Mouse (Mus musculus): ENCODE measurements around the gene Dmrtc2. TPM values are rescaled to one million over a fixed set of nuclear protein-coding genes. Genes with fewer than 3 reads are reported as not detected.

Dmrtc2 gene
- polyA plus RNA-seq, 1 experiment from 2014 or later: not detected

GRCm38 (mm10) chr7:24884693-24885291, 14.9 kb downstream of the Dmrtc2 start:
- Histone ChIP-seq H3K4me1 (ENCODE audit: control insufficient read depth, insufficient read depth, low read length) (peaks cover 22% of the 10 kb centered on the region), H3K4me2 (ENCODE audit: low read depth, low read length) (peak overlapping the region; percentile 80), H3K9me3 (replicated peaks; ENCODE audit: control insufficient read depth, low read length) (no peaks in the 10 kb centered on the region), H3K27me3 (ENCODE audit: control insufficient read depth, insufficient read depth, low read length) (no peaks in the 10 kb centered on the region), H3K9ac (ENCODE audit: low read length) (peak overlapping the region; percentile 100), H3K27ac (ENCODE audit: low read length) (peak overlapping the region; percentile 89), H3K36me3 (ENCODE audit: control insufficient read depth, insufficient read depth, low read length) (peaks cover 17% of the 10 kb centered on the region), H3K4me3 (replicated peaks; ENCODE audit: low read length) (peak overlapping the region; percentile 98)
- under 1% methylated on average over 47 of the region's 47 CpGs for WGBS
- no peak for ATAC-seq (ENCODE audit: insufficient read depth, low FRiP score)

- Histone ChIP-seq H3K9me3 (replicated peaks; ENCODE audit: control insufficient read depth, low read length) (no peaks in the 10 kb centered on the region), H3K4me1 (ENCODE audit: control insufficient read depth, insufficient read depth, low read length) (peaks cover 22% of the 10 kb centered on the region), H3K27ac (ENCODE audit: low read length) (peak overlapping the region; percentile 89), H3K4me3 (replicated peaks; ENCODE audit: low read length) (peak overlapping the region; percentile 98), H3K9ac (ENCODE audit: low read length) (peak overlapping the region; percentile 100), H3K36me3 (ENCODE audit: control insufficient read depth, insufficient read depth, low read length) (peaks cover 21% of the 10 kb centered on the region), H3K4me2 (ENCODE audit: low read depth, low read length) (peak overlapping the region; percentile 80), H3K27me3 (ENCODE audit: control insufficient read depth, insufficient read depth, low read length) (no peaks in the 10 kb centered on the region)
- WGBS: 24% methylated on average over 12 of the region's 12 CpGs
- ATAC-seq (ENCODE audit: insufficient read depth, low FRiP score): no peak
Observed at GRCm38 (mm10) chr7:24885468-24886307, 15.8 kb downstream of the Dmrtc2 start.

- peak overlapping the region; percentile 100 for H3K9ac ChIP-seq (ENCODE audit: low read length)
- H3K27me3 ChIP-seq (ENCODE audit: control insufficient read depth, insufficient read depth, low read length): no peaks in the 10 kb centered on the region
- H3K27ac ChIP-seq (ENCODE audit: low read length): no peak overlapping the region
- H3K4me3 ChIP-seq (replicated peaks; ENCODE audit: low read length): peak overlapping the region; percentile 98
- H3K9me3 ChIP-seq (replicated peaks; ENCODE audit: control insufficient read depth, low read length): no peaks in the 10 kb centered on the region
- no peak for ATAC-seq (ENCODE audit: insufficient read depth, low FRiP score)
- H3K36me3 ChIP-seq (ENCODE audit: control insufficient read depth, insufficient read depth, low read length): peaks cover 21% of the 10 kb centered on the region
- peaks cover 22% of the 10 kb centered on the region for H3K4me1 ChIP-seq (ENCODE audit: control insufficient read depth, insufficient read depth, low read length)
- peak overlapping the region; percentile 80 for H3K4me2 ChIP-seq (ENCODE audit: low read depth, low read length)
- WGBS: 51% methylated on average over 4 of the region's 4 CpGs
Observed at GRCm38 (mm10) chr7:24886308-24886633, 16.4 kb downstream of the Dmrtc2 start.

- peak overlapping the region; percentile 100 for H3K9ac ChIP-seq (ENCODE audit: low read length)
- peaks cover 22% of the 10 kb centered on the region for H3K4me1 ChIP-seq (ENCODE audit: control insufficient read depth, insufficient read depth, low read length)
- H3K4me2 ChIP-seq (ENCODE audit: low read depth, low read length): peak overlapping the region; percentile 80; the same call in 1 of the 2 replicates
- H3K36me3 ChIP-seq (ENCODE audit: control insufficient read depth, insufficient read depth, low read length): peaks cover 21% of the 10 kb centered on the region
- no peaks in the 10 kb centered on the region for H3K27me3 ChIP-seq (ENCODE audit: control insufficient read depth, insufficient read depth, low read length)
- no peak overlapping the region for H3K27ac ChIP-seq (ENCODE audit: low read length)
- no peak for ATAC-seq (ENCODE audit: insufficient read depth, low FRiP score)
- H3K9me3 ChIP-seq (replicated peaks; ENCODE audit: control insufficient read depth, low read length): no peaks in the 10 kb centered on the region
- peak overlapping the region; percentile 98; the same call in 1 of the 2 replicates for H3K4me3 ChIP-seq (replicated peaks; ENCODE audit: low read length)
- 61% methylated on average over 4 of the region's 4 CpGs for WGBS
Observed at GRCm38 (mm10) chr7:24887096-24887495, 17.2 kb downstream of the Dmrtc2 start.

GRCm38 (mm10) chr7:24889431-24890220, 19.8 kb downstream of the Dmrtc2 start:
- H3K4me3 ChIP-seq (replicated peaks; ENCODE audit: low read length): no peak overlapping the region
- H3K9me3 ChIP-seq (replicated peaks; ENCODE audit: control insufficient read depth, low read length): no peaks in the 10 kb centered on the region
- 0 out of 2 replicates have a peak overlapping the region, but pooled peaks have one; percentile 34 for H3K27ac ChIP-seq (ENCODE audit: low read length)
- no peak for ATAC-seq (ENCODE audit: insufficient read depth, low FRiP score)
- WGBS: 76% methylated on average over 6 of the region's 6 CpGs
- H3K36me3 ChIP-seq (ENCODE audit: control insufficient read depth, insufficient read depth, low read length): peaks cover 21% of the 10 kb centered on the region
- peak overlapping the region; percentile 10; the same call in 1 of the 2 replicates for H3K9ac ChIP-seq (ENCODE audit: low read length)
- no peaks in the 10 kb centered on the region for H3K27me3 ChIP-seq (ENCODE audit: control insufficient read depth, insufficient read depth, low read length)
- H3K4me1 ChIP-seq (ENCODE audit: control insufficient read depth, insufficient read depth, low read length): peaks cover 22% of the 10 kb centered on the region
- H3K4me2 ChIP-seq (ENCODE audit: low read depth, low read length): no peak overlapping the region

- ATAC-seq (ENCODE audit: insufficient read depth, low FRiP score): peak; percentile 67
- Histone ChIP-seq H3K9ac (ENCODE audit: low read length) (peak overlapping the region; percentile 10; the same call in 1 of the 2 replicates), H3K4me2 (ENCODE audit: low read depth, low read length) (no peak overlapping the region), H3K4me3 (replicated peaks; ENCODE audit: low read length) (no peak overlapping the region), H3K36me3 (ENCODE audit: control insufficient read depth, insufficient read depth, low read length) (peaks cover 21% of the 10 kb centered on the region), H3K27me3 (ENCODE audit: control insufficient read depth, insufficient read depth, low read length) (no peaks in the 10 kb centered on the region), H3K27ac (ENCODE audit: low read length) (0 out of 2 replicates have a peak overlapping the region, but pooled peaks have one; percentile 34), H3K4me1 (ENCODE audit: control insufficient read depth, insufficient read depth, low read length) (peaks cover 22% of the 10 kb centered on the region), H3K9me3 (replicated peaks; ENCODE audit: control insufficient read depth, low read length) (no peaks in the 10 kb centered on the region)
- WGBS: 30% methylated on average over 10 of the region's 10 CpGs
Observed at GRCm38 (mm10) chr7:24890281-24891216, 20.7 kb downstream of the Dmrtc2 start.

GRCm38 (mm10) chr7:24891241-24892124, 21.6 kb downstream of the Dmrtc2 start:
- Histone ChIP-seq H3K9ac (ENCODE audit: low read length) (no peak overlapping the region), H3K36me3 (ENCODE audit: control insufficient read depth, insufficient read depth, low read length) (peaks cover 17% of the 10 kb centered on the region), H3K4me2 (ENCODE audit: low read depth, low read length) (no peak overlapping the region), H3K27me3 (ENCODE audit: control insufficient read depth, insufficient read depth, low read length) (no peaks in the 10 kb centered on the region), H3K4me3 (replicated peaks; ENCODE audit: low read length) (no peak overlapping the region), H3K9me3 (replicated peaks; ENCODE audit: control insufficient read depth, low read length) (no peaks in the 10 kb centered on the region), H3K4me1 (ENCODE audit: control insufficient read depth, insufficient read depth, low read length) (peaks cover 12% of the 10 kb centered on the region), H3K27ac (ENCODE audit: low read length) (no peak overlapping the region)
- 63% methylated on average over 3 of the region's 3 CpGs for WGBS
- no peak for ATAC-seq (ENCODE audit: insufficient read depth, low FRiP score)
